Mouse (Mus musculus): ENCODE results near the gene Ralgps1.

DNA sequence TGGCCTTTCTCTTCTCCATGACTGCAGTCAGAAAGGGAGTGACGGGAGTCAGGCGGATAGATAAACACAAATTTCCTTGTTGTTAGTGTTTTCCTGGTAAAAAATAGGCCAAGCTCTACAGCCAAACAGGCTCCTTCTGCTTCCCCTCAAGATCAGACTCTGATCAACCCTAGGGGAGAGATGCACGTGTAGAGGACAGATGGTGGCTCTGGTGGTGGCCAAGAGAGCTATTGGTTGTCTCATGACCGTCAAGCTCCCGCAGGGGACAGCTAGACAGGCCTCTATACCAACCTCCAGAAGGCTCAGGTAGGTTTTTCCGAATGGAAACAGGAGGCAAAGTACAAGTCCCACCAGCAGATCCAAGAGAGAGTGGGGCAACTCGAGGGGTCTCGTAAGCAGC lies 270.8 kb downstream of the Ralgps1 start:
- no peak for TF ChIP-seq CTCF (IDR thresholded peaks at IDR 0.05; ENCODE audit: control insufficient read depth, insufficient read depth, insufficient read length)
- no peak for TF ChIP-seq MYOD1 (IDR thresholded peaks at IDR 0.05; ENCODE audit: control insufficient read depth, insufficient read length, low read depth)
- TF ChIP-seq CEBPB (IDR thresholded peaks at IDR 0.05; ENCODE audit: low read depth), result no peak
- TF ChIP-seq USF1 (IDR thresholded peaks at IDR 0.05; ENCODE audit: low read depth), result no peak
- no peak for TF ChIP-seq MAX (IDR thresholded peaks at IDR 0.05)
- TF ChIP-seq FOSL1 (IDR thresholded peaks at IDR 0.05; ENCODE audit: insufficient read depth, low read length, poor library complexity, severe bottlenecking), result no peak
- no peak for TF ChIP-seq MYOG (IDR thresholded peaks at IDR 0.05; ENCODE audit: control insufficient read depth, extremely low read depth, insufficient read length)
